Mouse (Mus musculus): ENCODE data around the gene C1s1. TPM values are rescaled to one million over a fixed set of nuclear protein-coding genes. Genes with fewer than 3 reads are reported as not detected.
"Not testable (repeated sequence)": the region's sequence is repeated elsewhere in the genome, so short reads cannot be mapped to it uniquely, and the experiment has no call there.

Gene C1s1
- total RNA-seq, 2 experiments from 2014 or later: 76.9 to 105 TPM

DNA sequence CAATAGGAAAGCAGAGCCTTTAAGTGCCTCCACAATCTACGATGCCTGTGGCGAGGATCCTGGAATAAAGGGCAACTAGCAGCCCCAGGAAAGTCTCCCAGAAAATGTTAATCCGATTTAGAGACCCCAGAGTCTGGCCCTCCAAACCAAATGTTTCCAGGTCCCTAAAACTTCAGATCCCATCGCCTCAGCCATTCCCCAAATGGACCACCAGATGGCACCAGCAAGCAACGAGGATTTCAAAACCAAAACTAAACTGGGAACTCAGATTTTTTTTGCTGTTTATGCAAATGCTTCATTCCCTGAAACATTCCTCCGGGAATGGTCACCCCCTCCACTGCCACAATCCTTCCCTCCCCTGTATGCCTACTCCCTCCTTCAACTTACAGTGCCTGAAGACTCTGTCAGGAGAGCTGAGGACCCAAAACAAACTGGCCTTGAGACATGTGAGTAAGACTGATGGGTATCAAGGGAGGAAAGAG lies 29.8 kb downstream of the C1s1 start, which contains the start of gene C1ra:
Gene C1ra (plus strand): TSS at position 51 of the 482 bp plus-strand sequence.
- DNase-seq: peak; percentile 76

DNA sequence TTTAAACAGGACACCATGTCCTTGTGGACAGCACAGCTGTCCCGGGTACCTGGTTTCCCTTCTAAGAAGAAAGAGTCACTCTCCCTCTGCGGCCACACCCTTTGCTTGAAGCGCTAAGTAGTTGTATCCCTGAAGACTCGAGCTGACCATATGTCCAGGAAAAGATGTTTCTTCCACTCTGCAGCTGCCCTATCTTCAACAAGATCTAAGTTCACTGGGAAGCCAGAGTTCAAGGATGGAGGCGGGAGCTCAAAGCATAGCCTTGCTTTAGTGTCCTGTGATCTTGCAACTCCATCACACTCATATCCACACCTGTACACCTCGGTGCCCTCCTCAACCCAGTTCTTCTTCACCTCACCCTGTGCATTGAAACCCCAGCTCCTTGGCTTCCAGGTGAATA lies 30.2 kb downstream of the C1s1 start:
- DNase-seq: no peak

DNA sequence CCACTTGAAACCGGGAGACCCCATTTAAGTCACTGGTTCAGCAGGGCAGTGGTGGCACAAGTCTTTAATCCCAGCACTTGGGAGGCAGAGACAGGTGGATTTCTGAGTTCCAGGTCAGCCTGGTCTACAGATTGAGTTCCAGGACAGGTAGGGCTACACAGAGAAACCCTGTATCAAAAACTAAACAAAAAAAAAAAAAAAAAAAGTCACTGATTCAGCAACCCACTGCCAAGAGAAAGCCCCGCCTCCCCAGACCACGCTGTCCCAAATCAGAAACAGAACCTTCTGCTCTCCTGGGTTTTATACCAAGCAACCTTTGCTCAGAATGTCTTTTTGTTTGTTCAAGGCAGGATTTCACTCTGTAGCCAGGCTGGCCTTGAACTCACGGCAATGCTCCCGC lies 33.0 kb downstream of the C1s1 start:
- DNase-seq: not testable (repeated sequence)

- no peak for DNase-seq
Observed at GRCm38 (mm10) chr6:124508292-124508691, 33.9 kb downstream of the C1s1 start.

DNA sequence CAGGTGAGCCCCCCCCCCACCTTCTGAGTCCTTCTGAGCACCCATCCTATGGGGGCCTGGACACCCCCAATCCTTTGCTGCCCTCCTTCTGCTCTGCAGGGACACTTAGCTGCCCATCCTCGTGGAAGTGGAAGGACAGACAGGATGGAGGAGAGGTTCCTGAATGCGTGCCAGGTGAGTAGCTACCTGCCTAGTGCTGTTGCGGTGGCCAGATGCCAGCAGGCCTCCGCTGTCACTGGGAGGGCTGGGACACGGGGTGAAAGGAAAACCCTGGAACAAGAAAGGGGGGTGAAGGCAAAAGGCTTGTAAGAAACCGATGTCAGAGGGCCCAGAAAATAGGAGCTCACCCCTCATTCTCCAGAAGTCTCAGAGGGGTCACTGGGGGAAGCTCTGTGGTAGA lies 35.2 kb downstream of the C1s1 start:
- no peak for DNase-seq

DNA sequence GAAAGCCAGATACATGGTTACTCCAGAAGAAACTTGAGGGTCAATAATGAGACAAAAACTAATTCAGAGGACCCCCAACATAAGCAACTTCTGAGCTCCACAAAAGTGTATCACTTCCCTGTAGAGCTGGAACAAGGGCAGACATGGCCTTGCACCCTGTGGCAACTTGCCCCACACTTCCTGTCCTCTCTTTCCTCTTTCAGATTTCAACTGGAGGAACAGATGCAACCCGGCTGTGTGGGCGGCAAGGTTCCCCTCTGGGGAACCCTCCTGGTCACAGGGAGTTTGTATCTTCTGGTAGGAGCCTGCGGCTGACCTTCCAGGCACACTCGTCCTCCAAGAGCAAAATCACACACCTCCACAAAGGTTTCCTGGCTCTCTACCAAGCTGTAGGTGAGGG lies 37.1 kb downstream of the C1s1 start:
- DNase-seq: no peak

- peak; percentile 57 for DNase-seq
Observed at GRCm38 (mm10) chr6:124502021-124502420, 40.1 kb downstream of the C1s1 start.

GRCm38 (mm10) chr6:124501473-124501872 lies 40.7 kb downstream of the C1s1 start:
- DNase-seq: peak; percentile 19

DNA sequence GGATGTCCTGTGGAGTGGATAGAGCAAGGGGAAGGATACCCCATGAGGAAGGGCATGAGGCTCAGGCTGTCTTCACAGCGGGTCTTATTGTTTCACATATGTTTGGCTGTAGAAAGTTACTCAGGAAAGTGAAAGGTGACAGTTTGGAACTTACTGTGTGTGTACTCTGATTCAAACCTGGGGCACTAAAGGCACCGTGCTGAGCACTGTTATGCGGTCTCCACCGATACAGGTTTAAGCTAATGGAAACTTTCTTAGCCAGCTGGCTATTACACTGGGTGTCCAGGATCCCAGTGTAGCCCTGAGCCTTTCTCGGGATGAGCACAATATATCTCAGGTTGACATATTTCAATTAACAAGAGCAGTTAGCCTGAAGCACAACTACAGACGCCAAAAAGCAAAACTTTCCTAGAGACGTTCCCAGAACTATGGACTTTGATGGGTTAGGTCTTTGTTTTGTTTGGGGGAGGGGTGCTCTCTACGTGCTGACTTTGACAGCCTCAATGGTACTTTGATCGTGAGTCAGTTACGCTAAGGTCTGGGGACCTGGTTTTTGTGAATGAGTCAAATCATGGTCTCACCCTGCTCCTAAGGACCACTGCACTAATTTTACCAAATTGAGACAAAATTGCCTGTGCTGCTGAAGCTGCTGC lies 42.1 kb downstream of the C1s1 start:
- DNase-seq: no peak

DNA sequence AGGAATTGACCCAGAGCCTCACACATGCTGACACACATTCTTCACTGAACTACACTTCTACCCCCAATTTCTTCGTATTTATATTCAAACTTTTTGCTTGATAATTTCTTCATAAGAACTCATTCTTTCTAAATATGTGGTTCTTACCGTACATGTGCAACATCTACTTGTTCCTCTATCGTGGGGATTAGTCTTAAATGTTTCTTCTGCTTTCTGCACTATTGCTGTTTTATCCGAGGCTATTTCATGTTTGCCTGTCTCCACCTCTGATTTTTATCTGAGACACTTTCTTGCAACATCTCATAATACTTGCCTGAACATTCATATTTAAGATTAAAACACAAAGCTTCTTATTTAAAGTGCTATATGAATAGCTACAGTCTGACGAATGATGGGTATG lies 46.1 kb downstream of the C1s1 start:
- DNase-seq: no peak

DNA sequence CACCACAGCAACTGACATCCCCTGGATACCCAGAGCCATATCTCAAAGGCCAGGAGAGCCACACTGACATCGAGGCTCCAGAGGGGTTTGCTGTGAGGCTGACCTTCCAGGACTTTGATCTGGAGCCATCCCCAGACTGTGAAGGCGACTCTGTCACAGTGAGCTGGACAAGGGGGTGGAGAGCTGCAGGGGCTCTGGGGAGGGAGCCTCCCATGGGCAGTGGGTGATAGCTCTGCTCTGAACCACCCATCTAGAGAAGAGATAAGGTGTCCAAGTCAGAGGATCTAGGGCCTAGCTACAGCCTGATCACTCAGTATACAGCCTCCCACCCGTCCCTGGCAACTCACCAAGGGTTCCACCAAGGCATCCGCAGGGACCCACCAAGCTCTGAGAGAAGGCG lies 48.3 kb downstream of the C1s1 start:
- DNase-seq: peak; percentile 60

DNA sequence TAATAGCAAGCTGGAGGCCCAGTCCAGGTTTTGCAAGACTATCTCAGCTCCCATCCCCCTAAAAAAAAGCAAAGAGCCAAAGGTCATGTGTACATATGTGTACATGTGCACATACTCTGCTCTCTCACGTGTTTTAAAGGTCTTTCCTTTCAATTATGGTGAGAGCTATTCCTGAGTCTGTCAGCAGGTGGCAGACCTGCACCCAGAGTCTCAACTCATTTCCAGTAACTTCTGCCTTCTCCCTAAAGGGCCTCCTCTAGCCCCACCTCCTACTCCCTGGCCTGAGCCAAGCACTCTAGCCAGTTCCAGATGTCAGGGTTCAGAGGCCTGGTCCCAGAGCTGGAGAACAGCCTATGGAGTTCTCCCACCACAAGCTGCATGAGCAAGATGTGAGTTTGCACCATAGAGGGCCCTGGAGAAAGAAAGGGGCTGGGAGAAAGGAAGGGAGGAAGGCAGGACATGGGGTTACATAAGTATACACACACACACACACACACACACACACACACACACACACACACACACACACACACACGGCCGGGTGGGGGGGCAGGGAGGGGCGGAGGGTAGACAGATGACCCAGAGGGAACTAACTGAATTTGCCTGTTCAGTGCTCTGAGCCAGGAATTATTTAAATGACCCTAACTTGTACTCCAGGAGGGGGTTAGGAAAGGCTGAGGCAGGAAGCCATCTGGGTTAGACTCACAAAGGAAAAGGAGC lies 49.2 kb downstream of the C1s1 start, which contains the start of gene C1rl:
Gene C1rl (plus strand): TSS at position 272 of the 720 bp plus-strand sequence.
- DNase-seq: peak; percentile 89

- no peak for DNase-seq
Observed at GRCm38 (mm10) chr6:124491427-124491826, 50.7 kb downstream of the C1s1 start.

GRCm38 (mm10) chr6:124488952-124489351 lies 53.2 kb downstream of the C1s1 start:
- DNase-seq: no peak

DNA sequence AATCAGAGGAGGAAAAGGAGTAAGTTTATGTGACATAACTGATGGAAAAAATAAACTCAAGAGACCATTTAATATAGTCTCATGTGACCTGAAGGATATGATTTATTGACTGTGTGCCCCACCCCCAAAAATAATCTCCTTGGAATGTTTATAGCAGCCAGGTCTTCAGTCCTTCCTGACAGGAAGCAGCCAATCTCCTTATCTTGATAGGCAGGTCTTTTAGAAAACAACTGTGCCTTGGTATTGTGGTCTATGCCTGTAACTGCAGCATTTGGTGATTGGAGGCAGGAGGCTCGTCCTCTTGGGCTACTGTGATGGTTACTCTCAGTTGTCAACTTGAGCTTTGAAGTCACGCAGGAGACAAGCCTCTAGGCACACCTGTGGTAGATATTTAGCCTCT lies 54.6 kb downstream of the C1s1 start:
- DNase-seq: no peak

GRCm38 (mm10) chr6:124485414-124486144 lies 56.6 kb downstream of the C1s1 start:
- no peak for DNase-seq

- peak; percentile 43 for DNase-seq
Observed at GRCm38 (mm10) chr6:124484851-124485250, 57.3 kb downstream of the C1s1 start.

DNA sequence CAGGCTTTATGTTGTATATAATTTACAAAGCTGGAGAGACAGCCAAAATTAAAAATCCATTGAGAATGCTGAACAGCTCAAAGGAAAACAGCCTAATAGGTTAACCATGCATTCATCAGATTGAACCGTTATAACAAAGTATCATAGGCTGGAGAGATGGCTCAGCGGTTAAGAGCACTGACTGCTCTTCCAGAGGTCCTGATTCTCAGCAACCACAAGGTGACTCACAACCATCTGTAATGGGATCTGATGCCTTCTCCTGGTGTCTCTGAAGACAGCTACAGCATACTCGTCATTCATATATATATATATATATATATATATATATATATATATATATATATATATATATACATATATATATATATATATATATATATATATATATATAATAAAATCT lies 58.3 kb downstream of the C1s1 start:
- DNase-seq: not testable (repeated sequence)

DNA sequence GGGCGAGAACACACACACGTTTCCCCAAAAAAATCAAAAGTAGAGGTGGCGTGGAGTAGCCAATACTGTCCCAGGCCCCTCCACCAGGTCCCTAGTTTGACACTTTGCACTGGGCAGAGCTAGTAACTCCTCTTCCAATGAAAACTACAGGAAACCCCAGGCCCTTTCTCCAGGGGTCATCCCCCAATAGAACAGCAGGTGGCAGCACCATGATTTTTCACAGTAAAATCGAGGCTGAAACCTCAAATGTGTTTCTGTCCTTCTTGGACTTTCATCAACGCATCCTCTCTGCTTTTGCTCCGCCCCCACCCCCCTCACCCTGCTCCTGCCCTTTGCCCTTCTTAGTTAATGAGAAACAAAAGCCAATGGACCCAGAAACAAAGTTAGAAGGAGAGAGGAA lies 60.6 kb downstream of the C1s1 start:
- peak; percentile 78 for DNase-seq
